9 mouse cellular contexts compared by ENCODE assay signal in genomic region chr10:38553688-38554680, GRCm38 (mm10).
DNase-seq lines count a peak whose midpoint lies in the region; ATAC-seq and TF ChIP-seq lines count a peak whose summit lies in the region.
"Had no signal": no experiment of that assay in that cellular context is flagged by ENCODE, and none has a peak within 500 bp of the region (broad histone marks: within the 10 kb centered on the region; RNA-seq: fewer than 3 reads in every experiment).

No protein-coding gene starts in this region.

- H3K9ac ChIP-seq in lung, postnatal 0 days (replicated peaks; ENCODE audit: low read depth): no peak overlapping the region

- no peaks in the 10 kb centered on the region for H3K4me1 ChIP-seq in embryonic fibroblast, embryonic 13.5 days (ENCODE audit: control insufficient read depth, insufficient read depth, low read length)
- no peaks in the 10 kb centered on the region for H3K4me1 ChIP-seq in lung, postnatal 0 days (ENCODE audit: insufficient read depth, low read depth, low read length)

- no peaks in the 10 kb centered on the region for H3K36me3 ChIP-seq in lung, postnatal 0 days (ENCODE audit: insufficient read depth, low read length)
- H3K36me3 ChIP-seq: G1E had no signal

- TF ChIP-seq POLR2A in embryonic fibroblast, embryonic 13.5 days (IDR thresholded peaks at IDR 0.05; ENCODE audit: low read depth, low read length): no peak; the same call in 1 of the 2 replicates

- TF ChIP-seq CTCF in embryonic fibroblast, embryonic 13.5 days (IDR thresholded peaks at IDR 0.05; ENCODE audit: borderline replicate concordance, insufficient read depth, low read length): no peak
- peak; percentile 51 for TF ChIP-seq CTCF in lung, postnatal 0 days (IDR thresholded peaks at IDR 0.05)

- intact Hi-C loops in heart, postnatal 10 days (cut with DNase I): loop anchor here (2.0 kb wide), 3 partner anchors 1417 to 1539 kb away; no protein-coding TSS in a partner anchor

- H3K4me3 ChIP-seq in embryonic fibroblast, embryonic 13.5 days (ENCODE audit: insufficient read depth, low read length): peak overlapping the region; percentile 24
- peak overlapping the region; percentile 8; the same call in 1 of the 2 replicates for H3K4me3 ChIP-seq in lung, postnatal 0 days (ENCODE audit: low read depth, low read length)

- no peaks in the 10 kb centered on the region for H3K9me3 ChIP-seq in lung, postnatal 0 days (ENCODE audit: low read length)
- H3K9me3 ChIP-seq: G1E had no signal

- peak overlapping the region; percentile 62 for H3K27ac ChIP-seq in embryonic fibroblast, embryonic 13.5 days (ENCODE audit: insufficient read depth, low read length)
- no peak overlapping the region for H3K27ac ChIP-seq in lung, postnatal 0 days (ENCODE audit: low read length)

- WGBS in lung, postnatal 0 days: 14% methylated on average over 18 of the region's 18 CpGs

- no peaks in the 10 kb centered on the region for H3K27me3 ChIP-seq in lung, postnatal 0 days (replicated peaks; ENCODE audit: insufficient read depth, low read length)

- TF ChIP-seq EP300 in lung, postnatal 0 days (IDR thresholded peaks at IDR 0.05): no peak

- DNase-seq in kidney, adult 9 months: peak; percentile 17
- no peak for DNase-seq in kidney, adult 18-20 months
- DNase-seq in heart, postnatal 10 days: peak; percentile 27 to 32
- DNase-seq in layer of hippocampus, postnatal 14 days (ENCODE audit: low spot score in 2 of 2): peak; percentile 42 to 71
- DNase-seq in lung, postnatal 0 days (ENCODE audit: low spot score): peak; percentile 72
- peak; percentile 33 for DNase-seq in right cerebral cortex, adult 18-20 months
- no peak for DNase-seq in thymus, postnatal 36 days

- ATAC-seq in lung, postnatal 0 days: peak; percentile 57

- H3K4me2 ChIP-seq in lung, postnatal 0 days (replicated peaks; ENCODE audit: low read depth, low read length): peak overlapping the region; percentile 40

Comparison
In these comparisons a context has a peak if more than half of its experiments do, and no peak if none do; other contexts are left out.
1. DNase-seq: peak in kidney, adult 9 months (single experiment), heart, postnatal 10 days (2 of 2), layer of hippocampus, postnatal 14 days (2 of 2), lung, postnatal 0 days (single experiment) and right cerebral cortex, adult 18-20 months (single experiment); none in kidney, adult 18-20 months (single experiment) and thymus, postnatal 36 days (0 of 2).